Mouse (Mus musculus) hindbrain, postnatal 0 days (tissue): ENCODE results near the gene Patl2. TPM values are rescaled to one million over a fixed set of nuclear protein-coding genes. Genes with fewer than 3 reads are reported as not detected.
"Not testable (repeated sequence)": the region's sequence is repeated elsewhere in the genome, so short reads cannot be mapped to it uniquely, and the experiment has no call there.

Experiments used
- ATAC-seq: fragments of 200-750 bp; cut with Nextera tagmentation; 2 replicates; pipeline ENCODE4 v1.8.0; 2017; ENCODE audit warnings: mild to moderate bottlenecking, moderate TSS enrichment, moderate library complexity
- DNase-seq: peaks from one replicate; pipeline ENCODE4 v3.0.0-alpha.2; 2015; ENCODE audit warnings: low spot score
- H3K27ac ChIP-seq: fragments of 300-500 bp; sonication (generic); 2 replicates; pipeline ENCODE4 v1.5.1; 2014; ENCODE audit warnings: mild to moderate bottlenecking
- H3K27me3 ChIP-seq: fragments of 300-500 bp; sonication (generic); 2 replicates; pipeline ENCODE4 v1.6.1; 2014; ENCODE audit warnings: low read length, mixed read lengths; ENCODE audit not compliant: insufficient read depth
- H3K36me3 ChIP-seq: fragments of 300-500 bp; sonication (generic); 2 replicates; pipeline ENCODE4 v1.6.1; 2014; ENCODE audit warnings: low read length, mixed read lengths; ENCODE audit not compliant: insufficient read depth
- H3K4me1 ChIP-seq: fragments of 300-500 bp; sonication (generic); 2 replicates; pipeline ENCODE4 v1.6.1; 2014; ENCODE audit warnings: antibody characterized with exemption, low read length, mixed read lengths; ENCODE audit not compliant: insufficient read depth
- H3K4me2 ChIP-seq: fragments of 300-500 bp; sonication (generic); 2 replicates; pipeline ENCODE4 v1.6.1; 2014; ENCODE audit warnings: low read depth, mild to moderate bottlenecking, low read length, moderate library complexity, mixed read lengths
- H3K4me3 ChIP-seq: fragments of 300-500 bp; sonication (generic); 2 replicates; pipeline ENCODE4 v1.5.1; 2014; ENCODE audit warnings: low read length
- H3K9ac ChIP-seq: fragments of 300-500 bp; sonication (generic); replicated peaks from 2 replicates; pipeline ENCODE4 v1.6.1; 2014; ENCODE audit warnings: mild to moderate bottlenecking, low read length, moderate library complexity, mixed read lengths
- H3K9me3 ChIP-seq: fragments of 300-500 bp; sonication (generic); 2 replicates; pipeline ENCODE4 v1.6.1; 2016; ENCODE audit warnings: low read length, mixed read lengths
- CTCF ChIP-seq: IDR thresholded peaks from 2 replicates; pipeline ENCODE4 v1.5.1; 2016; ENCODE audit warnings: antibody characterized with exemption, control low read depth, low read depth
- WGBS: fragments of 180-500 bp; shearing (Covaris S2); extraction: QIAGEN DNeasy Blood & Tissue Kit; methylation state at CpG from one replicate; pipeline ENCODE4 v1.1.7; 2014; 5-methylcytosine and 5-hydroxymethylcytosine counted together
- polyA plus RNA-seq: library from polyadenylated mRNA; unstranded; fragments of >200 nt; fragmentation: Nextera tagmentation; extraction: Ambion mirVana; gene quantifications from 2 replicates; pipeline ENCODE4 v1.2.1, GENCODE M21; 2015
- total RNA-seq: library from RNA; depleted of rRNA; stranded (reverse); fragments of >200 nt; gene quantifications from 2 replicates; pipeline ENCODE4 v1.2.3, GENCODE M21; 2014

Patl2 gene
- total and polyA plus RNA-seq, 2 experiments from 2014 or later = 0.09 TPM; not detected in 1

DNA sequence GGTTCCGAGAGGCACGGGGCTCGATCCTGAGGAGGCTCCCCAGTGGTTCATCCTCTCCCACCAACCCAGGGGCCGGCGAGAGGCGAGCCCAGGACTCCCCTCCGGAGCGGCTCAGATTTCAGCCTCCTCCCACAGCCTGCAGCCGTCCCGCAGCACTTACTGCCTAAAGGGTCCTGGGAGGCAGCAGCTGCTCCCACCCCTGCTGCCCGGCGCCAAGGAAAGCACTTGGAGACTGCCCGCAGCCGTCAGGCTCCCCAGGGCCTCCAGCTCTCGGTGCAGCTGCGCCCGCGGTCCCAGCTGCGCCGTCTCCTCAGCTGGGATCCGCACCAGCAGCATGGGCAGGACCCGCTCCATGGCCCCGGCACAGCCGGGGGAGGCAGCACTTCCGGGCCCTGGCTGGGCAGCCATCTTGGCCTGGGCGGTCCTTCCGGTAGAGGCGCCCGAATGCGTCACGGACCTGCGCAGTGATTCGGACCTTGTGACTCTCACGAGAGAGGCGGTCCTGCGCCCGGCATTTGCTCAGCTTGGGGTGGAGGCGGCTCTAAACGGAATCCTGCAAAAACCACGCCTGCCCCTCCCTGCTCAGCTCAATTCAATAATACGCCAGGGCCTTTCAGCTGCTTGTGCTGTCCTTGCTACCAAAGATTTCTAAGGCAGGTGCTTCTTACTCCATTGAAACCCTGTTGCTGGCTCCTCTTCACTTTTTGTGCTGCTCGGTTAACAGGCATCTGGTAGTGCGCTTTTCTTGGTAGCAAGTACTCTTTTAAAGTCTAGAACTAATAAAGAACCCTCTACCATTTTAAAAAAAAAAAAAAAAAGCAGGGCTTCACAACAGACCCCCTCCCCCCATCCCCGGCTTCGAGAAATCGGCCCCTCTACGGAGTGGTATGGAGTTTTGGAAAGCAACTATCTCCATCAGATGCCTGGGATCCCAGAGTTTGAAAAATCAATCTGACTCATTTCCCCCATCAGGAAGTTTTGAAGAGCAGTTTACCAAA, 67.7 kb downstream of the Patl2 start, which contains the start of gene Spg11:
Gene Spg11, minus strand, starts transcription at position 426 of the 998 bp plus-strand sequence.
- TF ChIP-seq CTCF = peak; percentile 24
- no peaks in the 10 kb centered on the region for H3K27me3 ChIP-seq
- peak within 1 kb of the TSS; percentile 59 for H3K4me2 ChIP-seq
- peak within 1 kb of the TSS; percentile 93 for H3K4me3 ChIP-seq
- DNase-seq (peak; percentile 98), ATAC-seq (peak; percentile 100)
- peaks cover 6% of the 10 kb centered on the region; the same call in 1 of the 2 replicates for H3K4me1 ChIP-seq
- no peaks in the 10 kb centered on the region for H3K9me3 ChIP-seq
- under 1% methylated on average over 46 of the region's 47 CpGs for WGBS
- peak within 1 kb of the TSS; percentile 96 for H3K9ac ChIP-seq
- H3K27ac ChIP-seq = peak within 1 kb of the TSS; percentile 96
- H3K36me3 ChIP-seq = peaks cover 12% of the 10 kb centered on the region; the same call in 1 of the 2 replicates

- Histone ChIP-seq H3K9me3 (no peaks in the 10 kb centered on the region), H3K4me2 (peak overlapping the region; percentile 59), H3K36me3 (peaks cover 12% of the 10 kb centered on the region; the same call in 1 of the 2 replicates), H3K4me1 (peaks cover 6% of the 10 kb centered on the region; the same call in 1 of the 2 replicates), H3K9ac (no peak overlapping the region; the same call in 1 of the 2 replicates), H3K4me3 (peak overlapping the region; percentile 93; the same call in 1 of the 2 replicates), H3K27ac (no peak overlapping the region), H3K27me3 (no peaks in the 10 kb centered on the region)
- 89% methylated on average over 2 of the region's 2 CpGs for WGBS
- no peak for TF ChIP-seq CTCF
- no peak for ATAC-seq
- DNase-seq = no peak
Measured at GRCm38 (mm10) chr2:122116888-122117287, 69.1 kb downstream of the Patl2 start.

- WGBS = 90% methylated on average over 4 of the region's 4 CpGs
- no peaks in the 10 kb centered on the region for H3K4me1 ChIP-seq
- H3K36me3 ChIP-seq = peaks cover 21% of the 10 kb centered on the region
- H3K27me3 ChIP-seq = no peaks in the 10 kb centered on the region
- DNase-seq (no peak), ATAC-seq (no peak)
- H3K4me3 ChIP-seq = no peak overlapping the region
- H3K9me3 ChIP-seq = no peaks in the 10 kb centered on the region
- H3K27ac ChIP-seq = no peak overlapping the region
- no peak overlapping the region for H3K4me2 ChIP-seq
- TF ChIP-seq CTCF = no peak
- no peak overlapping the region for H3K9ac ChIP-seq
Measured at GRCm38 (mm10) chr2:122109714-122110113, 76.3 kb downstream of the Patl2 start.

DNA sequence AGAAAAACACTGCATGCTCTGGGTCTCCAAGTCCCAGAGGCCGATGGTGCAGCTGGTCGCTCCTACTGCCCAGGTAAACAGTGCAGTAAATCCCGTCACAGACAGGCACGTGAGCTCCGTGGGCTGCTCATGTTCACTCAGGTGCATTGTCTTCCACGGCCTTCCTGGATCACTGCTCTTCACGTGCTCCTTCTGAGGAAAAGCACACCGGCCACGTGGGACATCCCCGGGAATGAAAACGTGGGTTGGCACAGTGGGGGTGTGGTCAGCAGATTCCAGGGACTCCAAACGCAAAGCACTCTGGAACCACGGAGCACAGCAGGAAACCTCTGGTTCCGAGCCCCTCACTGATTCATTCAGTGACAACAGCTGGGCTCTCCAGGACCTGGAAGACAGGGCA, 77.9 kb downstream of the Patl2 start:
- Histone ChIP-seq H3K9ac (no peak overlapping the region), H3K4me2 (no peak overlapping the region), H3K4me1 (no peaks in the 10 kb centered on the region), H3K4me3 (no peak overlapping the region), H3K27ac (no peak overlapping the region), H3K36me3 (peaks cover 11% of the 10 kb centered on the region), H3K9me3 (no peaks in the 10 kb centered on the region), H3K27me3 (no peaks in the 10 kb centered on the region)
- 84% methylated on average over 14 of the region's 14 CpGs for WGBS
- ATAC-seq (no peak), DNase-seq (no peak)
- TF ChIP-seq CTCF = no peak

GRCm38 (mm10) chr2:122102070-122102469, 83.9 kb downstream of the Patl2 start:
- Histone ChIP-seq H3K4me3 (no peak overlapping the region), H3K9ac (no peak overlapping the region), H3K4me2 (no peak overlapping the region), H3K4me1 (no peaks in the 10 kb centered on the region), H3K27ac (no peak overlapping the region), H3K36me3 (peaks cover 16% of the 10 kb centered on the region), H3K27me3 (no peaks in the 10 kb centered on the region), H3K9me3 (no peaks in the 10 kb centered on the region)
- DNase-seq = no peak
- no peak; the same call in 1 of the 2 replicates for ATAC-seq
- TF ChIP-seq CTCF = 0 out of 2 replicates have a peak, but pooled peaks have one; percentile 17

GRCm38 (mm10) chr2:122097686-122098085, 88.3 kb downstream of the Patl2 start:
- not testable (repeated sequence) for H3K9ac ChIP-seq, H3K9me3 ChIP-seq, ATAC-seq, H3K4me3 ChIP-seq, H3K4me1 ChIP-seq, DNase-seq, H3K27ac ChIP-seq, H3K4me2 ChIP-seq, H3K27me3 ChIP-seq
- 84% methylated on average over 5 of the region's 5 CpGs for WGBS
- peaks cover 46% of the 10 kb centered on the region for H3K36me3 ChIP-seq
